Mouse (Mus musculus) lung, postnatal 25 days (tissue): ENCODE results near the gene Nup37.

Experiments used
- DNase-seq: peaks from one replicate; pipeline ENCODE4 v3.0.0; 2022; ENCODE audit warnings: low spot score

Nup37 gene

DNA sequence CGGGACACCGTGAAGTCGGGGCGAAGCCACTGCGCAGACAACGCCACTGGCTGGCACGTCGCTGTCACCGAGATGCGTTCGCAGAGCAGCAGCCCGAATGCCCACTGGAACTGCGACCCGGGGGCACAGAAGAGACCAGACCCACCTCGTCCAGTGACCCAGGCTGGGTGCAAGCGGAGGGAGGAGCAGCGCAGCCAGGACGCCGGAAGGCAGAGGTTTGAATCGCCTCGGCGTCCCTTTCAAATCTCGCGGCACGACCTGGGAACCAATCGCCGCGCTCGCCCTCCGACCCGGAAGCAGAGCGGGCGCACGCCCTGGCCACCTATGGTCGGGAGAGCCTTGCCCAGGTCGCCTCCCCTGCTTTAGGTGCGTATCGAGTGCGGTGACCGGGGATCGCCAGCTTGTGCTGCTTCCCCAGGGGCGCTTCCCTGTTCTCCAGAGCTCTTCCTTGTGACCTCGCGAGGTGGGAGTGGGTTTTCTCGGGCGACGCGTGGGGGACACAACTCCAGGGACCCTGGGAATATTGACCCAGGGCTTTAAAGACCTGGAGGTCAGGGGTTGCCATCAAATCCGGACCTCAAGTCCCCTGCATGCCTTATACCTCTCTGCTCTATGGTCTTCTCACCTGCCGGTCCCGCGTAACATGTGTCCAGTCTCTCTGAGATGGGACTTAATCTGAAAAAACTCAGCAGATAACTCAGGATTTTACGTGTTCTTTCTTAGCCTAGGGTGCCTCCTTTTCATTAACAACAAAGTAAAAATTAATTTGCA is at the start of gene Nup37, which contains the start of gene Parpbp:
Gene Nup37, plus strand, starts transcription at position 286 of the 771 bp plus-strand sequence.
Gene Parpbp, minus strand, starts transcription at position 235 of the 771 bp plus-strand sequence.
- peak; percentile 87 for DNase-seq

DNA sequence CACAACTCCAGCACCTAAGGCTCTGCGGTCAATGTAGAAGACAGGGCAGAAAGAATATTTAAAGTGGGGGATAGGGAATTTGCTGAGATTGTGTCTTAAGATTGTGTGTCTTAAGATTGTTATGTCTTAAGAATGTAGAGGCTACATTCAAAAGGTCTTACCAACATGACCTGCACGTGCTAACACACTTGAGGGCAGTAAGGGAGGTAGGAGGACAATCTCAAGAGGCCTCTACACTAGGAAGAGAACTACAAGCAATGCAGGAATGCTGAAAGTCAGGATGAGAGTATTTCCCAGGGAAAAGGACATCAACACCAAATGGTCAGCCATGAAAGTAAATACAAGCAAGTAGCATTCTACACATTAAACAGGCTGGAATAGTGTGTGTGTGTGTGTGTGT is 40.6 kb upstream of the Nup37 start:
- no peak for DNase-seq

DNA sequence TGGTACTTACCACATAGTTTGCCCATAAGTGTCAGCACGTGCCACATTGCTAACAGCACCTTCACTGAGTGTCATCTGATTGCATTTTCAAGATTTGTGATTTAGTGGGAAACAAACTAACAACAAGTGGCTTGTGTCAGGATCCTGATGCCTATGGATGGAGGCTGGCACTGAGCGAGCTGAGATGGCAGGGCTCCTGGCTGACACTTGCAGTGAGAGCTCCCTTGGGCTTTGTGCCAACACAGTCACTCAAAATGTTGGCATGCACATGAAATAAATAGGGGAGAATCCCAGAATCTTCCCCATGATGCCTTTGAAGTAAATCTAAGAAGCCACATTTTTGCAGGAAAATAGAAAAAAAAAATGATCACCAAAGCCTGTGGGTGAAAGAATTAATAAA is 33.5 kb upstream of the Nup37 start:
- no peak for DNase-seq

DNA sequence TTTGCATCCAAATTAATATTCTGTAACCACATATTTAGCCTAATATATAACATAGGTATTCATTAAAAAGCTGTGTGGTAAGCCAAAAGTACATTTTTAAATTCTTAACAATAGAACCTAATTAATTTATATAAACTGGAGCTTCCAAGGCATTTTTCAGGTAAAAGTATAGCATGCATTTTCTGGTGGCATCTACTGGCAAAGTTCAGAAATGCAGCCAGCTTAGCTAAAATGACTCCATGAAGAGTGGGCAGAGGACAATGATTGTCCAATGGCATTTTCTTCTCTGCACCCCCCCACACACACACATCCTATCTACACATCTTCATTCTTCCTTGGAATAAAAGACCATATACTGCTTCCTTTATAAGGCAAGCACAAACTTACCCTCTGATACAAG is 27.1 kb upstream of the Nup37 start:
- DNase-seq = no peak

DNA sequence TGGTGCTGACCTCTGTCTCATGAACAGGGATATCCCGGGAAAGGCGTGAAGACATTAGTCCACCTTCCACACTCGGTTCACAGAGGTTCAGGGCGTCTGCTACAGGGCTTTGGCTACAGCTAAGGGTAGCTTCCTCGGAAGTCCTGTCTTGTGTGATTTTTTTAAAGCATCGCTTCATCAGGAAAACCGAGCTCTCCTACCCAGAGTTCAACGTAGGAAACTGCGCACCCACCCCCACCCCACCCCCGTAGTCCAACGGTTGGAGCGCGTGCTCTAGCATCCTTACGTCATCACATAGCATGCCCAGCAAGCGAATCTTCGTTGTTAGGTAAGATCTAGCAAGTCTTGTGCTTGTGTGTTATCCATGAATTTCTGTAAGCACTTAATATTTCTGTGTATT is 11.2 kb upstream of the Nup37 start:
- DNase-seq = no peak

DNA sequence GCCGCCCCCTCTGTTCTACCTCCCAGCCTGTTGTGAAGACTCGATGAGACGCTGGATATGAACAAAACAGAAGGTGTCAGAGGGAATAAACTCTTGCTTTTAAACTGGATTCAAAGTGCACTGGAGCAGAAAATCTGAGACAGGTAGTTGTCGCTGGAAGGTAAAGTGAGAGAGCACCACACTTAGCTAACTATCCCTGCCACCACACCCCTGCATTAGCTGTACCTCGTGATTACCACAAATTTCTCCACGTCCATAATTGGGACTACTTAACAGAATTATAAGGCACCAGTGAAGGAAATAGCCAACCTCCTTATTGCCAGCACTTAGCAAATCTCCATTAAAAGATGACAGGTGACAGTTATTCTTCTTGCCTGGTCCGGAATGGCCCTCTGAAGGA is 605 bp upstream of the Nup37 start:
- no peak for DNase-seq

DNA sequence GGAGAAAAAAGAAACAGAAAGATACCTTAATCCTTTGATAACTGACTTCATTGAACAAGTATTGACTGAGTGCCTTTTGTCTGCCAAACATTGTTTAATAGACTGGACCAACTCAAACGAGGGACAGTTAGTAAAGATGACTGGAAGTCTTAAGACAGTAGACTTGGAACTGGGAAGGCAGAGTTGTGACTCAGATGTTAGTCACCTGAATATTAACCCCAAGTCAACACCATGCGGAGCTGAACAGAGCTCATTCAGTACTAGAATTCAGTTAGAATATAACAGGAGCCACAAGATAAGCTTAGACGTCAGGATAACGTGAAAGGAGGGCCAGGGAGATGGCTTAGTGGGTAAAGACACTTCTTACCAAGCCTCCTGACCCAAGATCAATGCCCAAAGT is 3.6 kb downstream of the Nup37 start:
- DNase-seq = no peak

DNA sequence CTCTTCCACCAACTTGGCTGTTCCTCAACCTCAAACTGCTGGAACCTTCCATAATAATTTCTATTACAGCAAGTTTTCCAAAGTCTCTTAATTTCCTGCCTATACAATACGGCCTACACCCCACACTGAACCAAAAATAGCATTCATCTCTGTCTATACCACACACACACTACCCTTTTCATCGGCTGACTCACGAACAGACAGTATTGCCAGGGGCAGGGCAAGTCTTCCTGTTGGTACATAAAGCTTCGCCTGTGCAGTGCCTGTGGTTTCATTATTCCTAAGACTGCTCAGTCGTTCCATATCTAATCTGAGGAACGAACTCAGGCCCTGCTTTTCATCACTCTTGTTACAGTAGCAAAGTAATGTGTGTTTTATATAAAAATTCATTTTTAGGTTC is 4.9 kb downstream of the Nup37 start:
- no peak for DNase-seq

DNA sequence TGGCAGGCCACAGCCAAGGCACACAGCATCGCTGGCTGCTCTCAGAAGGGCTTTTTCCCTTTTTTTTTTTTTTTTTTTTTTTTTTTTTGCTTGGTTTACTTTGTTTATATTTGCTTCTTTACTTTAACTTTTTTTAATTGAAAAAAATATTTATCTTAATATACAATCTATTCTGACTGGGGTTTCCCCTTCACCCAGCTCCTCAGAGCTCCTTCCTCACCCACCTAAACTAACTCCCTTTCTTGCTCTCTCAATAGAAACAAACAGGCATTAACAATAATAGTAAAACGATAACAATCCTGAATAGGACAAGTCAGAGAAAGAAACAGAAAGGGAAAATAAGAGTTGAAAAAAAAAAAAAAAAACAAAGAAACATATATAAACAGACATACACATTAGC is 15.3 kb downstream of the Nup37 start:
- DNase-seq = no peak

DNA sequence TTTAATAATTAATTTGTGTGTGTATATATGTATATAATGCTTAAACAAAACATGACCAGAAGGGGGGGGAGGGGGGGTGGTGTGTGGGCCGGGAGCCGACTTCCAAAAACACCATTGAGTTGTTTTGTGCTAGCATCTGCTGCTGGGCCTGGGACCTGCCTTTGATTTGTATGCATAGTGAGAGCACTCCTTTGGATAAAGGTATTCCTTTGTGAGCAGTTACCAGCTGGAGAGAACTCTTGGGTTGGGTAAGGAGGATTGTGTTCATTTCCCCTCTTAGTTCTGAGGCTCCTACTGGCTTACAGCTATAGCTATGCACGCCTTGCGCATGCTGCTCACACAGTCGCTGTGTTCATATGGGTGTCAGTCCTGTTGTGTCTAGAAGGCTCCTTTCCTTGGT is 15.9 kb downstream of the Nup37 start:
- DNase-seq = no peak

DNA sequence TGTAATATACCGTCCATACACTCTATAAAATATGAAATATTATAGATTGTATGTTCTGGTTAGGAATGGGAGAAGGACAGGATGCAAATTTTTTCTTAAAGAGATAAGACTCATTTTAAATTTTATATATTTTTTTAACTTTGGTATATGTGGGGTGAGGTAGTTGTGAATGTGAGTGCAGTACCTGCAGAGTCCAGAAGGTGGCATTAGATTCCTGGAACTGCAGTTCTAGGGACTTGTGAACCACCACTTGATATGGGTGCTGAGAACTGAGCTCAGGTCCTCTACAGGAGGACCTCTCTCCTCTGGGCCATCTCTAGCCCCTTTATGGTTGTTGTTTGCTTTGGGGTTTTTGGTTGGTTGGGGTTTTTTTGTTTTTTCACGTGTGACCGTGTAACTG is 19.4 kb downstream of the Nup37 start:
- DNase-seq = no peak

DNA sequence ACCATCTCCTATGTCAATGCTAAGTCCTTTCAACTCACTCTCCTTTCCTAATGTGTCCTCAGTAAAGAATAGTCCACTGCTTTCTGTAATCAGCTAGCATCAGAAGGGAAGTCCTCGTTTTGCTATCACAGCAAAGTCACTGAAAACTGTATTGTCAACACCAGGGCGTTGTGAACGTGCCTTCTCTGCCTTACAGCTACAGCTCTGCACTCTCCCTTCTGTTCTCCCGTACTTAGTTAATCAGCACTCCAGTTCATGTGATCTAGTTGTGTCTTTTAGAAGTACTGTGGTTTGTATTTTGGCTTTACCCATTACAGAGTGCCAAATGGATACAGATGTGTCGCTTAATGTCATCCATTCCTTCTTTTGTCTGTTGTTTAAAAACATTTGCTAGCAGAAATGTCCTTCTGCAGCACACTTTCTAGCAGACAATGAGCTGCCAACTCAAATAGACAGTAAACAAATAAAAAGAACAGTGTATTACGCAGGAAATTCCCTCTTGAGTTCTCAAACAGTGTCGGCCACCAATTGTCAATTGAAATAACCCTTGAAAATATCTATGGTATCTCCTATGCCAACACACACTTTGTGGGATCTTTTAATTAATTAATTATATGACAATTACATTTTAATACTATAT is 20.8 kb downstream of the Nup37 start:
- no peak for DNase-seq

DNA sequence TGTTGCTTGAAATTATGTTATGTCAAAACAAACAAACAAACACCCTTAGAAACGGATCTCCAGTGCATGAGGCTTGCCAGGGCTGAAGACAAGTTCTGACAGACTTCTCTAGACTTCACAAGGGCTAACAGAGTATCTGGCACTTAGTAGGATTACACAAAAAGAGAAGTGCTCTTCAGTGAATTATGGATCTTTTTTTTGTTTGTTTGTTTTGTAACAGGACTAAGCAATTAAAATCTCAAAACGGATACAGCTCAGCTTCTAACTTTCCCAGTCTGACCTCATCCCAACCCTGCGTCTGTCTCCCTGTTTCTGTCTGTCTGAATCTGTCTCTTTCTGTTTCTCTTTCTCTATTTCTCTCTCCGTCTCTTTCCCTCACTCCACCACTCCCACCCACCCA is 53.7 kb downstream of the Nup37 start:
- DNase-seq = no peak

DNA sequence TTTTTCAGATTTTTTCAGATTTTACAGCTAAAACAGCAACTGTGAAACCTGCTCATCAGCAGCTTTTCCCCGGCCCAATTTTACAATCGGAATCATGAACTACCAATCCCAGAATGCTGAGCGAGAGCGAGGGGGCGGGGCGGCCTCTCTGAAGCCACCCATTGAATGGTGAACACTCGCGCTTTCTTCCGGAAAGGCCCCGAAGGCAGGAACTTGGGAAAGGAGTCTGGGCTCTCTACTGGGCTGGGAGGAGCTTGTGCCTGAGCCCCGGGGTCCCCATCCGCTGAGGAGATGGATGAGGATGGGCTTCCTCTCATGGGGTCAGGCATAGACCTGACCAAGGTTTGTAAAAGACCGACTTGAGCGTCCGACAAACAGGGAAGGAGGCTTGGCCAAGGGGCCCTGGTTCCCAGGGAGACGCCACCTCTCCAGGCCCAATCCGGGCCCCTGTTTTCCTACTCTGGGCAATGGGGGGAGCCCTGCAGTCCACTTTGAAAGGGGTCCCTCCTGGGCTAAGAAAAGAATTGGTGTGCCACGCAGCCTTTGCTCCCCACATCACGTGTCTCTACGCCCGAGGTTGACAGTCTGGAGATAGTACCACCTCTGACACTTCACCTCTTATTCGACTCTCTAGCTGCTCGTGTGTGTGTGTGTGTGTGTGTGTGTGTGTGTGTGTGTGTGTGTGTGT is 54.3 kb downstream of the Nup37 start, which contains the start of gene Washc3:
Gene Washc3, plus strand, starts transcription at position 143 of the 688 bp plus-strand sequence.
- peak; percentile 93 for DNase-seq

DNA sequence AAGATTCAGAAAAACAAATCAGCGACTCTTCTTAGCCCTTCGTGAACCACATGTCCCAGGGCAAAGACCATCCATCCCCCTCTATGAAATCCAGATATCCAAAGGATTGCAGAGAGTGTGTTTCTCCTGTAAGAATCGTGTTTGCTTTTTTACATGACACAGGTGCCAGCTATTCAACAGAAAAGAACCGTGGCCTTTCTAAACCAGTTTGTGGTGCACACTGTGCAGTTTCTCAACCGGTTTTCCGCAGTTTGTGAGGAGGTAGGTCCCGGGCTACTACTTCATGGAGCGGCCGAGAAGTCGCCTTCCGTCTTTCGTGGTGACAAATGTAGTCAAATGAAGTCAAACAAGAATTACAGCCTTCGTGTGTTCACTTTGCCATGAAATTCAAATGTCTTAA is 54.9 kb downstream of the Nup37 start:
- no peak for DNase-seq

DNA sequence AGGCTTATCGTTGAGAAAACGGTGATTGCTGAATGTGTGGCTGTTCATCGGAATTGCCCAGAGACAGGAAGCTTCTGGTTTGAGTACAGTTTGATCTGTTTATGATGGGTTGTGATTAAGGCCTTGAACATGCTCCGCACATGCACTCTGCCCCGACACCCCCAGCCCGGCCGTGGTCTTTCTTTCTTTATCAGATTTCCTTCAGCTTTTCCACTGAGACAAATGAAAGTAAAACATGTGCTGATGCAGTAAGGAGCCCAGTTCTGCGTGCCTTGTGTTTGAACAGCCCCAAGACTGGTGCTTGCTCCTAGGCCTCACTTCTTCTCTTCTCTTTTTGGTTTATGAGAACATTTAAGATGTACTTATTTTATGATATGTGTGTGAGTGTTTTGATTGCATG is 55.8 kb downstream of the Nup37 start:
- DNase-seq = no peak

DNA sequence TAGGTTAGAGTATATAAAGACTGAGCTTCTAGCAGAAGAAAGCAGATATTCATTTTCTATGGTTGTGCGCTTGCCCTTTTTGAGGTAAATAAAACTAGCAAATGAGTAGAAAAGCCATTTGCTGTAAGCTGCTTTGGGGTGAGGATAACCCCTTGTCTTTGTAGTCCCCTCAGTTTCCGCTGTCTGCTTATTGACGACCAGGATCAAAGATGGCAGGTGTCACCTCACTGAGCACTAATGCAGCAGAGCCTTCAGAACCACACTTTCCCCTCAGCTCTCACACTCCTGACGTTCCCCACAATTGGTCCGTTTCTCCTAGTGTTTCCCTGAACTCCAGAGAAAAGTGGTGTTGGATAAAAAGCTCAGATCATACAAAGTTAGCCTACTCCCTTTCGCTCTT is 56.4 kb downstream of the Nup37 start:
- DNase-seq = no peak

DNA sequence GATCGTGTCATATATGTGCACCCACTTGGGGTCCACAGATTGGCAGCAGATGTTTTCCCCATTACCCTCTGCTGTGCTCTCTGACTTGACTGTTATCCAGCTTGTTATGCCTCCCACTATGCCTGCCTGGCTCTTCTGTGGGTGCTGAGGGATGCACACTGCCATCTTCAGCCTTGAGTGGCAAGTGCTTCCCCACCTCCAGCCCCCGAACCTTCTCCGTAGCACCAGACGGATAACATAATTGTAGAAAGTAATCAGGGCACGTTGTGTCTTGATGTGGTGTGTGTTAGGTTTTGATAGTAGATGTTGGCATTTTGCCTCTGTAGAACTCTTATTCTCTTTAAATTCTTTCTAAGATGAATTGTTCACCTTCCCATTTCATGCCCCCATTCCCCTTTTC is 65.9 kb downstream of the Nup37 start:
- DNase-seq = no peak

DNA sequence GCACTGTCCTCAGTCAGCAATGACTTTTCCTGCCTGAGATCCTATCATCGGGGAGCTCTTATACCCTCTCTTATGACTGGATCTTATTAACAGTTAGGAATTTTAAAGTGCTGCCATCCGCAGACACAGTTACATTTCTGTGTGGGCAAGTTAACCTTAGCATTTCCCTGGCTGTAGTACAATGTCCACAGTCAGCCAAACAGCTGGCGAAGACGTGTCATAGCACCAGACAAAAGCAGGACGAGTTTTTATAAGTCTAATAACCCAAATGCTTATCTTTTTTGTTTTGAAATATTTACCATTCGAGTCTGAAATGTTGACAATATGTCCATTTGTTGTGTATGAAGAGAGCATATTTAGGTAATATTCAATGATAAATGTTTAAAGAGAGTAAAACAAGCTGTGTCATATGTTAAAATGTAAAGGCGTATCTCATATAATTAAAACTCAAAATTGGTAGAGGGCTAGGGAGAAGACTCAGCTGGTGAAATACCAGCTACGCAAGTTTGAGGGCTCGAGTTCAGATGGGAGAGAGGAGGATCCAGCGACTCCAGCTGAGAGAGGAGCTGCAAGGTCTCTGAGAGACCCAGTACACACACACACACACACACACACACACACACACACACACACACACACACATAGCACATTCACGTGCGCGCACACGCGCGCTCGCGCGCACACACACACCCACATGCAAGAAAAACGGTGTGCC is 68.2 kb downstream of the Nup37 start:
- DNase-seq = no peak

DNA sequence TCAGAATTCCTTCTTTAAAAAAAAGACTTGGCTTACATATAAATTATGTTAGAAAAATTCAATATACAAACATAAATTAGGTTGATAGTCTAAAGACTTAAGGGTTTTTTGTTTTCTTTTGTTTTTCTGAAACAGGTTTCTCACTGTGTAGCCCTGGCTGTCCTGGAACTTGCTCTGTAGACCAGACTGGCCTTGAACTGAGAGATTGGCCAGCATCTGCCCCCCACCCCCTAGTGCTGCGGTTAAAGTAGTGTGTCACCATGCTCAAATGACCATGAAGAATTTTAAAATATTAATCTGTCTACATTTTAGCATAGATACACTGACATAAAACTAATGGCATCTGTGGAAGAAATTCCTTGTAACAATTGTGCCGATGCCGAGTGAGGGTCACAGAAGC is 71.4 kb downstream of the Nup37 start:
- DNase-seq = no peak

DNA sequence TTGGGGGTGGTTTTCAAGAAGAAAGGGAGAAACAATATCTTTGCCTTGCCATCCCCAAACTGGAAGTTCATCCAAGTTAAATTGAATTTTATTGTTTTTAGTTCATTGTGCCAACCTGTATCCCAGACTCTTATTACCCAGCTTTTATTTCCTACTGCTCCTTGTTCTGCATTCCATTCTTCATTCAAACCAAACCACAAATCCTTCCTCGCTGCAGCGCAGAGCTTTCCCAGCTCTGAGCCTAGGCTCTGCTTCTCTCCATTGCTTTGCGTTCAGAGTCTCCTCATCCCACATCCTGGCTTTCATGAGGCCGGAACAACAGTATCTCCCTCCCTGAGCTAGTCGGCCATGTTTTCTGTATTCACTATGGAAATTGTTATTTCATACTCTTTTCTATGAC is 74.9 kb downstream of the Nup37 start:
- no peak for DNase-seq

DNA sequence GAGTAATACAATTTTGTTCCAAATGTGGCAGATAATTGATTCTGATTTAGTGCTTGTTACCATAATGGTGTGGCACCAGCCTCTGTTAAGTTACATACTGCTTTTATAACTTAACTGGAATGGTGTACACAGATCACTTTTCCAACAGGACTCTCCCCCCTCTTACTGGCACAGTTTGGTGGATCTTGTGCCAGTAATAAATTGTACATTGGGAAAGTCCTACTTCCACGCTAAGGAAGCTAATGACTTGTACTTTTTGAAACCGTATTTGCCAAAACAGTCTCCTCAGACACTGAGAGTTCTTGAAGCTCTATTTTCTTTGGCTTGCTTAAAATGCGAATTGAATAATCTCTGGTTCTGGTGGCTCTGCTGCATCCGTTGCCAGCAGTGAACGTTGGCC is 78.6 kb downstream of the Nup37 start:
- DNase-seq = peak; percentile 5

DNA sequence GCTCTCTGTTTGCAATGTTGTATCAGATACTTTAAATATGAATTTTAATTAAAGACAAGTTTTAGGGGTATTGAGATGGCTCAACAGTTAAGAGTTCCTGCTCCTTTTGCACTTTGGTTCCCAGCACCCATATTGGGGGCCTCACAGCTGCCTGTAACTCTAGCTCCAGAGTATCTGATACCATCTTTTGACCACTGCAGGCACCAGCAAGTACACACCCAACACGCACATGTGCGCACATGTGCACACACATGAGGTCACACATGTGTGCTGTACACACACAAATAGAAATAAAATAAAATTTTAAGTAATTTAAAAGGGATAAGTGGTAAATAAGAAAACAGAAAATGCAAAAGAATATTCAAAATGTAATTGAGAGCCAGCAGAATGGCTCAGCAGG is 81.2 kb downstream of the Nup37 start:
- DNase-seq = no peak
